Mouse (Mus musculus): ENCODE data around the gene Gm21865.
"Not testable (repeated sequence)": the region's sequence is repeated elsewhere in the genome, so short reads cannot be mapped to it uniquely, and the experiment has no call there.

Gm21865 gene

DNA sequence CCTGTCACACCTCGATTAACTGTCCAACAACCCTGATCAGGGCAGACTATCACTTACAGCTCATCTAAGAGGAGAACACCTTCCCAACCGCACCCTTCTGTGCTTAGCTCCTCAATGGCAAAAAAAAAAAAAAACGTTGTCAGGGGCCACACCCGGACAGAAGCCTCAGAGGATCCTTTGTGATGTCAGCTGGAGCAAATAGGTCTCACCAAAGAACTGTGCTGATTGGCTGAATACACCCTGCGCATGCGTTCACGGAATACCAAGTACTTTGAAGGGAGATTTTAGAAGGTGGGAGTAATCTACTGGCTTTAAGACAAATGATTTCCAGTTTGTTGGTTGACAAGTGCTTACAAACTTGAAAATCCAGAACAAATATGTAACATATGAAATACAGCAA, at the start of gene Gm21865:
TSS of gene Gm21865 (minus strand) at position 101 of the 400 bp plus-strand sequence.
- DNase-seq (ENCODE audit: low read depth, low spot score) = not testable (repeated sequence)
